Mouse (Mus musculus) macrophage (primary cell): Measurements from ENCODE around the gene Pttg1ip. TPM values are rescaled to one million over a fixed set of nuclear protein-coding genes. Genes with fewer than 3 reads are reported as not detected.

Experiments used
- H3K27ac ChIP-seq: fragments of 350-480 bp; formaldehyde crosslinking; 2 replicates; pipeline ENCODE4 v1.9.0; 2021
- H3K36me3 ChIP-seq: fragments of 350-480 bp; formaldehyde crosslinking; 2 replicates; pipeline ENCODE4 v1.9.0; 2021; ENCODE audit errors: inconsistent target
- H3K4me3 ChIP-seq: fragments of 350-480 bp; formaldehyde crosslinking; 2 replicates; pipeline ENCODE4 v1.9.0; 2021; ENCODE audit errors: inconsistent target
- H3K79me2 ChIP-seq: fragments of 350-480 bp; formaldehyde crosslinking; 2 replicates; pipeline ENCODE4 v1.9.0; 2021; ENCODE audit errors: inconsistent target
- WGBS: methylation state at CpG from one replicate; pipeline ENCODE4 v1.1.7; 2026; ENCODE audit warnings: inconsistent platforms; ENCODE audit not compliant: missing documents; 5-methylcytosine and 5-hydroxymethylcytosine counted together
- polyA plus RNA-seq: library from polyadenylated mRNA; stranded (reverse); fragments of 250-400 nt; gene quantifications from 3 replicates; pipeline ENCODE4 v1.2.4, GENCODE M21; 2018; ENCODE audit warnings: inconsistent platforms

The Pttg1ip gene
- polyA plus RNA-seq, 1 experiment from 2014 or later, result 102 TPM

DNA sequence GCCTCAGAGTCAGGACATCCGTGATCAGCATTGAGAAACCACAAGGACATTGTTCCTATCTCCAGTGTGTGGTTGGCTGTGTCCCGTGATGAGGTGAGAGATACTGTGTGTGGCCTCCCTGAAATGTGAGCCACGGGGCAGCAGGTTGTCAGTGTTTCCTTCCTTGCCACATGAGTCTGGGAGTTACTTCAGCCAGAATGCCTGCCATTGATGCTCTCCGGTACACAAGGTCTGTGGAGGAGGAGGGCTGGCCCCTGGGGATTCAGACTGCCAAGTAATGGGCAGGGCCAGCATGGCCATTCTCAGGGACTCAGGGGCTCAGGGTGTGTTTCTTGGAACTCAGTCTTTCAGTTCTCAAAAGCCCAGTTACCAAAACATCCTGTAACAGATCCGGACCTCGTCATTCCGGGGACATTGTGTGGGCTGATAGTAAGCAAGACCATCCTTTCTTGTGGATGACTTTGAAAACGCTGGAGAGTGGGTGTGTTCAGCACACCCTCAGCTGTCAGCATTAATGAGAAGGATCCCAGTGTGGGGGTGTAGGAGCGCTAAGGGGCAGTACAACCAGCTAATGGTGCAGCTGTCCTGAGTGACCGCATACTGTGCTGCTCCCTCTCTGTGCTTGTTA lies 2.4 kb downstream of the Pttg1ip start:
- no peak overlapping the region for H3K27ac ChIP-seq
- peaks cover 69% of the 10 kb centered on the region for H3K79me2 ChIP-seq
- H3K4me3 ChIP-seq, result no peak overlapping the region
- H3K36me3 ChIP-seq, result peaks cover 15% of the 10 kb centered on the region; the same call in 1 of the 2 replicates
- WGBS, result 37% methylated on average over 8 of the region's 10 CpGs

DNA sequence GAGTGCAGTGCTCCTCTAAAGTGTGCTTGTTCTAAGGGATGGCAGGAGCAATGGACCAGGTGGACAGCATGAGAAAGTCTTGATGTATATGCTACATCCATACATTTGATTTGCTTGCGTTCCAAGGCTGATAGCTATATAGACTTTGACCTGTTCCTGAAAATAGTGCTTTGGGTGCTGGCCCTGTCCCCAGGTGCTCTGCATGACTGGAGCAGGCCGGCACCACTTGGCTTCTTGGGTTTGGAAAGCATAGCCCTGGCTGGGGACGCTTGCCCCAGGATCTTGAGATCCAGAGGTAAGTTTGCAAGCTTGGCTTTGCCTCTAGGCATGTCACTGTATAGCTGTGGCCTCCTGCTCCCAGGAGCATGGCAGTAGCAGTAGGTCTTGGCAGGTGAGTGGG lies 5.1 kb downstream of the Pttg1ip start:
- Histone ChIP-seq H3K4me3 (no peak overlapping the region), H3K27ac (no peak overlapping the region), H3K36me3 (peaks cover 37% of the 10 kb centered on the region; the same call in 1 of the 2 replicates), H3K79me2 (peaks cover 96% of the 10 kb centered on the region)
- WGBS, result 100% methylated on average over 3 of the region's 3 CpGs

DNA sequence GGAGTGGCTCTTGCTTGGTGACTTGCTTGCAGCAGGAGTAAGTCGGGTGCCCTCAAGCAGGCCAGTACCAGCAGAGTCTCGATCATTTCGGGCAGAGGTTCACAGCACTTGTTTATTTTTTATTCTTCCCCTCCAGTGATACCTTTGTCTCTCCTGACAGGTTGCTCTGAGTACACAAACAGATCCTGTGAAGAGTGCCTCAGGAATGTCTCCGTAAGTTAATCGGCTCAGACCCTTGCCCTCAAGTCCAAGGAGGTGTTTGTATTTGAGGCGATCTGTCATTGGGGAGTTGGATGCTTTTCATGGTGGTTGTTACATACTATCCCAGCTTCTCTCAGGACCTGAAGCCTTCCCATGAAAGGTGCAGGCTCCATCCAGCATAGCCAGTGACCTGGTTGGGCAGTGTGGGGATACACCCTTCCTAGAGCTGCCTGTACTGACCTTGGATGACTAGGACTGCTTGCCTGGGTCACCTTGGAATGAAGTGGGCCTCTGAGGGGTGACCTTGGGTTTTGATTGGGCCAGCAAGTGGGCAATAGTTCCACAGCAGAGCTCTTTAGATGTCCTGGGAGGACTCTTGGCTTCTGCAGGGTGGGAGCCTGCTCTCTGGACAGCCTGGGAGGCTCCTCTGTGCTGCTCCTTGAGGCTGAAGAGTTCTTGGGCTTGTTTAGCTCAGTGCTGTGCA lies 5.7 kb downstream of the Pttg1ip start:
- H3K36me3 ChIP-seq, result peaks cover 43% of the 10 kb centered on the region; the same call in 1 of the 2 replicates
- no peak overlapping the region for H3K27ac ChIP-seq
- no peak overlapping the region for H3K4me3 ChIP-seq
- peaks cover 98% of the 10 kb centered on the region for H3K79me2 ChIP-seq
- WGBS, result 99% methylated on average over 6 of the region's 6 CpGs

DNA sequence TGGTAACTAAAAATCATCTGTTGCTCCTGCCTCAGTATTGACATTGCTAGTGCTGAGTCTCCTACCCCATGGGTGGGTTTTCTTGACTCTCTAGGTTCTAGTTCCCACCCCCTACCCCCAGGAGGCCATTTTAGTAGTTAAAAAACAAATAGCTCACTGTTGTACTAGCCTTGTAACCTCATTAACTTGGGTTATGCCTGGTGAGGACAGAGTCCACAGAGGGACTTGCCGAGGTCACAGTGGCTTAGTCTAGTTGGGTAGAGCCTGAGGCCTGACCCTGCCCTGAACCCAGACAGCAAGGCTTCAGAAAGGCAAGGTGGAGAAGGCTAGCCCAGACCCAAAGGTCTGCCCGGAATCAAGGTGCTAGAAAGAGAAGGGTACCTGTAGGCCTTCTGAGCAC lies 6.5 kb downstream of the Pttg1ip start:
- H3K4me3 ChIP-seq, result no peak overlapping the region
- peaks cover 90% of the 10 kb centered on the region for H3K79me2 ChIP-seq
- peaks cover 51% of the 10 kb centered on the region for H3K36me3 ChIP-seq
- no peak overlapping the region for H3K27ac ChIP-seq
- 90% methylated on average over 1 of the region's 2 CpGs for WGBS

DNA sequence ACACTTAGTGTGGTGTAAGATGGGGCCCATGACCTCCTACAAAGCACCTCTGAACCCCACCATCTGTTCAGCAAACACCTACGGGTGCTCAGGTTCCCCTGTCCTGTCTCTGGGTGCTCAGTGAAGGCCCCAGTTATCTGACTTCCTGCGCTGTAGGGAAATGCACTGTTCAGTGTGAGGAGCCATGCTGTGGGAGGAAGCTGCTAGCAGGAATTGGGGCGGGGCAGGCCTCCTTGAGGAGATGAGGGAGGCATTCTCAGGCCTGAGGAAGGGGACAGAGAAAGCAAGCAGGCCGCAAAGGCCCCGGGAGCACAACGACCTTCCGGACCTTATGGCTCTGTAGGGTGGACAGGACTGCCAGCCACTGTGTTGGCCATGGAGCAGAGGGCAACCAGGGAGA lies 7.6 kb downstream of the Pttg1ip start:
- H3K4me3 ChIP-seq, result no peak overlapping the region

DNA sequence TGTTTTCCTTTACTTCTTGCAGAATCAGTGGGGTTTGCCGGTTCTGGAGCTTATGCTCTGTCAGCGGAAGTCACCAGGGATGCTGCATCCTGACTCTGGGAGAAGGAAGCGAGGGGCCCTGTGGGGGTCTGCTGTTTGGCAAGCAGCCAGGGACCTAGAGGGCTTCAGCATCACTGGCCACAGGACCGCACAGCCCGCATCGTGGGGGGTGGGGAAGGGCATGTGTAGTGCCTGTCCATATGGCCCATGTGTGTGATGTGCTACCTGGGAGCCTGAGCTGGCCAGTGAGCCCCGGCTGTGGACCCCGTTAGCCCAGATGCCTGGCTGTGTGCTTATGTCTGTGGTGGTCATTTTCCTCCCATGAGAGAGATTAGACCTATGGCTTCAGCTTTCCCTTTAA lies 8.2 kb downstream of the Pttg1ip start:
- no peak overlapping the region for H3K27ac ChIP-seq
- peaks cover 68% of the 10 kb centered on the region for H3K36me3 ChIP-seq
- H3K79me2 ChIP-seq, result peaks cover 73% of the 10 kb centered on the region
- no peak overlapping the region for H3K4me3 ChIP-seq
- WGBS, result 77% methylated on average over 8 of the region's 8 CpGs

More for the DNA sequence above, 7.6 kb downstream of the Pttg1ip start:
- H3K36me3 ChIP-seq, result peaks cover 62% of the 10 kb centered on the region
- peaks cover 79% of the 10 kb centered on the region for H3K79me2 ChIP-seq
- WGBS, result 37% methylated on average over 7 of the region's 7 CpGs
- no peak overlapping the region for H3K27ac ChIP-seq

DNA sequence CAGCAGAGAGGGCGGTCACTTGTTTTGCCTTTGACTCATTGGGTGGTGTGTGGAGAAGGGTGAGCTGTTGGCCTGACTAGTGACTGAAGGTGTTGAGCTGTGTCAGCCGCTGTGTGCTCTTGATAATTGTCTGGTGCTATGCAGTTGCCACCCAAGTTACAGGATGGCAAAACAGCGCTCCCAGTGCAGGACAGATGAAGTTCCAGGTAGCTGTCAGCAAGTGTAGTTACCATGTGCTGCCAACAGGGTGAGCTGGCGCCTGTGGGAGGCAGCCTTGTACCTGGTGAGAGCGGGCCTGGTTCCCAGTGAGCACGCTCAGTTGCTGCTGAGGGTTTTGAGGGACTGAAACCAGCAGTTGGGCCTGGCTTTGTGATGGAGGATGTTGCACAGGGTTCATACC lies 9.3 kb downstream of the Pttg1ip start:
- WGBS, result 53% methylated on average over 6 of the region's 6 CpGs
- H3K27ac ChIP-seq, result no peak overlapping the region
- H3K4me3 ChIP-seq, result no peak overlapping the region
- peaks cover 63% of the 10 kb centered on the region for H3K79me2 ChIP-seq
- H3K36me3 ChIP-seq, result peaks cover 79% of the 10 kb centered on the region

DNA sequence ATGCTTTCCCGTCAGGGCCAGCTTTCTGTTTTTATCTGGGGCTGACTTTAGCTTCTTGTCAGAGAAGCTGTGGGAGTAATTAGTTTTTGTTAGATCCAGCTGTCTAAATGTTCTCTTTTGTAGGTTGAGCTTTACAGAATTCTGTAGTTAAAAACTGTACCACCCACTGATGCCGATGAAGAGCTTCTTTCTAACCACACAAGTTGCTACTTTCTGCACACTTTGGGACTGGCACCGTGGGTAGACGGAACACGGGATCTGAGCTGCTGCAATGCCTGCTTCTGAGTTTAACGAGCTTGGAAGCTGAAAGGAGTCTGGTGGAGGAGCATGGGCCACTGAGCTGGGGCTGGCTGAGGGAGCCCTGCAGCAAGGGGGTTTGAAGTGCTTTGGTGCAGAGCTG lies 10.0 kb downstream of the Pttg1ip start:
- no peak overlapping the region for H3K4me3 ChIP-seq
- WGBS, result 89% methylated on average over 6 of the region's 6 CpGs
- no peak overlapping the region for H3K27ac ChIP-seq
- peaks cover 85% of the 10 kb centered on the region for H3K36me3 ChIP-seq
- H3K79me2 ChIP-seq, result peaks cover 56% of the 10 kb centered on the region

DNA sequence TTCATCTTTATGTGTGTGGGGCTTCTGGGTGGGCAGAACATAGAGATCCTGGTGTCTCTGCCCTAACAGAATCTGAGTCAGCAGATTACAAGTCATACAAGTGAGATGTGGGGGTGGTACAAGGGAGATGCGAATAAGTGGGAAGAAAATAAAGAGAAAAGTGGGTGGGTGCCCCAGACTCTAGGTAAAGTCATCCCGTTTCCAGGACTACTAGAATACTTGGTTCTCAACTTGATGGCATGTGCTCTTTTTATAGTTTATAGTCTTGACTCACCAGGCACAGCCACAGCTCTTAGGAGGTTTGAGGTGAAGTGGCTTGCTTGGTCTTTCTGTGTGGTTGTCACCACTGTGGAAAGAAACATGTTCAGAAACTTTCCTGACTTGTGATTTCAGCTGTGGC lies 14.5 kb downstream of the Pttg1ip start:
- Histone ChIP-seq H3K4me3 (no peak overlapping the region), H3K79me2 (peaks cover 10% of the 10 kb centered on the region), H3K27ac (no peak overlapping the region), H3K36me3 (peaks cover 73% of the 10 kb centered on the region)
- 96% methylated on average over 2 of the region's 2 CpGs for WGBS

DNA sequence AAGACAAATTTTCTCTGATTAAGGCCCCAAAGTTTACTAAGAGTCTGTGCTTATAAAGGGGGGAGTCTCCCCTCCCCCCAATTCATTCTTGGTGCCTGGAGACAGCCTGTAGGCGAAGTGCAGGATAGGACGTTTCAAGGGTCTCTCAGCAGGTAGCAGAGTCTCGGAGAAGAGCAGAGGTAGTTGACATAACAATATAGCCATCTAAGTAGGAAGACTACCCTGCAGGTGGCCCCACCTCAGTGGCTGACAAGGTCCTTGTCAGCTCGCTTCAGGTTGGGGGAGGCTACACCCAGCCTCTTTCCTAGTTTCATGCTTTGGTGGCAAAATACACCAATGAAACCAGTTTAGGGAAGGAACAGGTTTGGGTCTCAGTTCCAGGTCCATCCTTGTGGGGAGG lies 21.5 kb downstream of the Pttg1ip start:
- WGBS, result 88% methylated on average over 4 of the region's 4 CpGs
- Histone ChIP-seq H3K79me2 (peaks cover 14% of the 10 kb centered on the region), H3K36me3 (peaks cover 8% of the 10 kb centered on the region; the same call in 1 of the 2 replicates), H3K4me3 (no peak overlapping the region), H3K27ac (no peak overlapping the region)

DNA sequence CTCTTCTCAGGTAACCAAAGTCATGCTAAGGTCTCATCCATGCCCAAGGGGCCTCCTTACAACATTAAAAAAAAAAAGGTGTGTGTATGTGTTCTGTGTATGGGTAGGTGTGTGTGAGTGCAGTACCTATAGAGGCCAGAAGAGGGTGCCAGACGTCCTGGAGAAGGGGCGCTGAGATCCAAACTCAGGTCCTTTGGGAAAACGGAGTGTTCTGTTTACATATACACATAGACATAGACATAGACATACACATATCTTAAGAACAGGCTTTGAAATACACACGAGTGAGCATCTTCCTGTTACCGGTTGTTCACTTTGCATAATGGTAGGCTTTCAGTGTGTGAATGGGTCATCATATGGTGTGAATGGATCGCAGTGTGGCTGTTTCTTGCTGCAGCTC lies 22.6 kb downstream of the Pttg1ip start:
- H3K4me3 ChIP-seq, result no peak overlapping the region
- peaks cover 25% of the 10 kb centered on the region for H3K79me2 ChIP-seq
- H3K27ac ChIP-seq, result no peak overlapping the region
- H3K36me3 ChIP-seq, result no peaks in the 10 kb centered on the region; the same call in 1 of the 2 replicates
- 98% methylated on average over 6 of the region's 6 CpGs for WGBS

DNA sequence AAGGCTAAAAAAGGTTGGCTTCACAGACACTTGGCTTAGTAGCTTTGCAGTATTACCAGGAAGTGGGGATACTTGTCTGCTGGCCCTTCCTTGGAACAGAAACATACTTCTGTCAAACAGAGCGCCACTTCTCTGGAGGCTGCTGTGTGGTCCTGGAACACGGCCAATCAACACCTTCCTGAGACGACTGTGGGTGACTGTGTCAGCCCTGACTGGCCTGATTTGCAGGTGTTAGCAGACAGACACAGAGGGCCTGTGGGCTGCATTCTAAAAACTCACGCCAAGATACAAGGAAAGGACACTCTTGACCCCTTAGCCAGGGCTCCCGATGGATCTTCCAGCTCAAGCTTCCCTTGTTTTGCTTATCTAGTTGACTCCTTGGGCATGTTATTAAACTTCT lies 23.4 kb downstream of the Pttg1ip start:
- 74% methylated on average over 5 of the region's 5 CpGs for whole genome bisulfite sequencing
- H3K36me3 ChIP-seq, result peaks cover 2% of the 10 kb centered on the region; the same call in 1 of the 2 replicates
- H3K27ac ChIP-seq, result no peak overlapping the region
- peaks cover 34% of the 10 kb centered on the region for H3K79me2 ChIP-seq
- no peak overlapping the region for H3K4me3 ChIP-seq

DNA sequence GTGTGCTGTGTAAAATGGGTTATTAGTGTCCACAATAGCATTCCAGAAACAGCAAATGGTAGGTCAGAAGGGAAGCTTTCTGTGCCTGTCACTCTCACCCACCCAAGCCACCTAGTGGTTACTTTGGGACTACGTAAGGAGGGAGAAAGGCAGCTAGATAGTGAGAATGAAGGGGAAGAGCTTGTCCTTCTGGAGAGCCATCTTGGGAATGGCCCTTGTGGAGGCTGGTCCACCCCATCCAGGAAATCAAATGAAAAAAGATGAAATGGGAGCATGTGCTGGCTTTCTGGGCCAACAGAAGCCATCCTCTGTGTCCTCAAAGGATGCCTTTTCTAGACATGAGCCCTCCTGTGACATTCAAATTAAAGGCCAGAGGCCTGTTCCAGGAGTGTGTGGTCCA lies 23.8 kb downstream of the Pttg1ip start:
- H3K4me3 ChIP-seq, result no peak overlapping the region
- peak overlapping the region; percentile 36 for H3K27ac ChIP-seq
- H3K79me2 ChIP-seq, result peaks cover 38% of the 10 kb centered on the region
- peaks cover 6% of the 10 kb centered on the region for H3K36me3 ChIP-seq
- WGBS, result 43% methylated on average over 1 of the region's 1 CpGs

DNA sequence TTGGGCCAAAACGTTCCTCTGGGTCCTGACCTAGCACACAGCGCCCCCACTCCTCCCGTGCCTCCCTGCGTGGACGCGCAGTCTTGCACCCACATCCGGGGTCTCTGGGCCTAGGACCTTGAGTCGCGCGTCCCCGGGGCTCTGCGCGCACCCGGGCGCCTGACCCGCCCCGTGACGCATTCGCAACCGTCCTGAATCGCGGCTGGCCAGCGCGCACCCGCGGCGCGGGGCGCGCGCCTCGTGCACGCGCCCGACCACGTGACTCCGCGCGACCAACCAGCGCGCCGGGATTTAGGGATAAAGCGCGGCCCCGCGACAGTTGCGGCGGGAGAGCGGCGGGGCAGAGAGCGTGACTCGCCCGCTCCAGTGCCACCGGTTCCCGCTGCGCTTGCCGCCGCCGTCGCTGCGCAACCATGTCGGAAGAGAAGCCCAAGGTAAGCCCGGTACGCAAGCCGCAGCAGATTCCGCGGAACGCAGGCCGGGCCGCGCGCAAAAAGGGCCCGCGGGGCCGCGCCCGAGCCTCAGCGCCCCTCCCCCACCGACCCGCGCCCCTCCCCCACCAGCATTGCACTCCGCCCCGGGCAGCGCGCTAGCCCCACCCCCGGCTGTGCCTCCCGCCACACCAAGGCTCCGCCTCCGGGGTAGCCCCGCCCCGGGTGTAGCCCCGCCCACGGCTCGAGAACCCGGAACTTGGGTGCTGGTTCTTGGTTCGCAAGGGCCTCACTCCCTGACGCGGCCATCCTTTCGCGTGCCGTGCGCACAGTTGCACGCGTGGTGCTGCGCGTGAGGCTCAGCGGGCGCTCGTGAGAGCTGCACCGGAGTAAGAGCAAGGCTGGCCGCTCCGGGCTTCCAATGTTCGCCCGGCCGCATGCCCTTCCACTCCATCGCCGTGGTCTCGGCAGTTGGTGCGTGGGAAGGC lies 24.6 kb downstream of the Pttg1ip start, which contains the start of the genes Sumo3 and Gm49325:
Gene Sumo3 (plus strand): TSS at position 190 of the 919 bp plus-strand sequence.
Gene Gm49325 (plus strand): TSS at position 290 of the 919 bp plus-strand sequence.
- peak within 1 kb of the TSS; percentile 76 for H3K27ac ChIP-seq
- peak within 1 kb of the TSS; percentile 70 for H3K4me3 ChIP-seq
- 1% methylated on average over 102 of the region's 119 CpGs for WGBS
- H3K79me2 ChIP-seq, result peaks cover 46% of the 10 kb centered on the region
- peaks cover 14% of the 10 kb centered on the region for H3K36me3 ChIP-seq
